Mouse (Mus musculus): ENCODE measurements around the gene Zfp652.

GRCm38 (mm10) chr11:95829526-95830050 lies 117.1 kb downstream of the Zfp652 start:
- TF ChIP-seq CTCF (IDR thresholded peaks at IDR 0.05) = no peak
- no peak for TF ChIP-seq POLR2A (IDR thresholded peaks at IDR 0.05; ENCODE audit: insufficient read depth, low read depth, low read length)

Measured in heart, adult 2 months (tissue).